In the genomic region with DNA sequence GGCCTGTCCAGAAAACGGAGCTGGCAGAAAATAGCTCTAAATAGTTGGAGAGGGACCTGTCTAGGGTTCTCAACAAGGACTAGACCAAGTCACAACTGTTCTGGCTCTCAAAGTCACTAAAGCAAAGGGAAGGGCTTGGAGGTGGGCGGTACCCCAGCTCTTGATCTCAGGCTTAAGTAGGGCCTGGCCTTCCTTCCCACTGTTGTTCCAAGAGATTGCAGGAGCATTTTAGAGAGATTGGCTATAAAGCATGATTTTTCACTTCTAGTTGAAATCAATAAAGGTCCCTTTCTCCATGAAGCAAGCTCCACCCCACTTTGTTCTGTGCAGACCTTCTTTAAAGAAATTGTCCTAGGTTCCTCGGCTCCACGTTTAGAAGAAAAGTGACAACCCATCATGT, we compare ENCODE assay signal across 7 mouse cellular contexts. TPM values are rescaled to one million over a fixed set of nuclear protein-coding genes. Genes with fewer than 3 reads are reported as not detected.
A peak's percentile ranks its signal among the peaks of the same experiment; 100 is the strongest.
DNase-seq lines count a peak whose midpoint lies in the region; ATAC-seq and TF ChIP-seq lines count a peak whose summit lies in the region.

No protein-coding gene starts in this region.

- H3K4me2 ChIP-seq in lung, embryonic 15.5 days: peak overlapping the region; percentile 71
- peak overlapping the region; percentile 86 for H3K4me2 ChIP-seq in embryonic facial prominence, embryonic 12.5 days (replicated peaks)
- H3K4me2 ChIP-seq in limb, embryonic 12.5 days: peak overlapping the region; percentile 81
- peak overlapping the region; percentile 65 for H3K4me2 ChIP-seq in stomach, embryonic 15.5 days

- no peaks in the 10 kb centered on the region for H3K36me3 ChIP-seq in lung, embryonic 15.5 days
- H3K36me3 ChIP-seq in embryonic facial prominence, embryonic 12.5 days: no peaks in the 10 kb centered on the region
- H3K36me3 ChIP-seq in limb, embryonic 12.5 days: no peaks in the 10 kb centered on the region
- no peaks in the 10 kb centered on the region for H3K36me3 ChIP-seq in stomach, embryonic 15.5 days

- TF ChIP-seq POLR2A in lung, adult 2 months (IDR thresholded peaks at IDR 0.05; ENCODE audit: borderline replicate concordance, extremely low read depth, low read depth, low read length): no peak

- peaks cover 19% of the 10 kb centered on the region for H3K4me1 ChIP-seq in lung, embryonic 15.5 days
- peaks cover 3% of the 10 kb centered on the region; the same call in 1 of the 2 replicates for H3K4me1 ChIP-seq in lung, adult 2 months (ENCODE audit: control insufficient read depth, insufficient read depth, low read length)
- 0 out of 2 replicates have a peak, but pooled peaks cover 16% of the 10 kb centered on the region for H3K4me1 ChIP-seq in embryonic facial prominence, embryonic 12.5 days
- peaks cover 13% of the 10 kb centered on the region for H3K4me1 ChIP-seq in limb, embryonic 12.5 days (replicated peaks)
- H3K4me1 ChIP-seq in stomach, embryonic 15.5 days: 0 out of 2 replicates have a peak, but pooled peaks cover 3% of the 10 kb centered on the region

- H3K27me3 ChIP-seq in lung, embryonic 15.5 days: no peaks in the 10 kb centered on the region
- H3K27me3 ChIP-seq in embryonic facial prominence, embryonic 12.5 days: no peaks in the 10 kb centered on the region
- peaks cover 5% of the 10 kb centered on the region; the same call in 1 of the 2 replicates for H3K27me3 ChIP-seq in limb, embryonic 12.5 days
- no peaks in the 10 kb centered on the region for H3K27me3 ChIP-seq in stomach, embryonic 15.5 days (replicated peaks)

- WGBS in lung, embryonic 15.5 days: 45% methylated on average over 4 of the region's 4 CpGs
- 41% methylated on average over 4 of the region's 4 CpGs for WGBS in lung, adult 2 months
- 67% methylated on average over 4 of the region's 4 CpGs for WGBS in embryonic facial prominence, embryonic 12.5 days
- WGBS in limb, embryonic 12.5 days: 59% methylated on average over 4 of the region's 4 CpGs
- 56% methylated on average over 4 of the region's 4 CpGs for WGBS in stomach, embryonic 15.5 days

- peak overlapping the region; percentile 77 for H3K27ac ChIP-seq in lung, embryonic 15.5 days
- peak overlapping the region; percentile 59; the same call in 1 of the 2 replicates for H3K27ac ChIP-seq in embryonic facial prominence, embryonic 12.5 days
- H3K27ac ChIP-seq in limb, embryonic 12.5 days: peak overlapping the region; percentile 71
- H3K27ac ChIP-seq in stomach, embryonic 15.5 days: peak overlapping the region; percentile 93

- no peaks in the 10 kb centered on the region for H3K9me3 ChIP-seq in lung, embryonic 15.5 days
- H3K9me3 ChIP-seq in embryonic facial prominence, embryonic 12.5 days: no peaks in the 10 kb centered on the region
- no peaks in the 10 kb centered on the region for H3K9me3 ChIP-seq in limb, embryonic 12.5 days
- no peaks in the 10 kb centered on the region for H3K9me3 ChIP-seq in stomach, embryonic 15.5 days

- H3K4me3 ChIP-seq in lung, embryonic 15.5 days: peak overlapping the region; percentile 97
- H3K4me3 ChIP-seq in lung, adult 2 months (replicated peaks; ENCODE audit: extremely low read depth, low read depth, low read length): no peak overlapping the region
- H3K4me3 ChIP-seq in embryonic facial prominence, embryonic 12.5 days: peak overlapping the region; percentile 94
- H3K4me3 ChIP-seq in limb, embryonic 12.5 days (replicated peaks): peak overlapping the region; percentile 88
- peak overlapping the region; percentile 97 for H3K4me3 ChIP-seq in stomach, embryonic 15.5 days (replicated peaks)

- DNase-seq in lung, adult 2 months: no peak
- DNase-seq in natural killer cell, adult 2 months (ENCODE audit: low spot score in 2 of 2): no peak
- no peak for DNase-seq in layer of hippocampus, postnatal 14 days (ENCODE audit: low spot score in 2 of 2)

- no peak for ATAC-seq in lung, embryonic 15.5 days (ENCODE audit: borderline replicate concordance, extremely low read depth, low FRiP score, low TSS enrichment)
- ATAC-seq in embryonic facial prominence, embryonic 12.5 days (ENCODE audit: insufficient number of reproducible peaks, insufficient read depth, low FRiP score, low TSS enrichment): no peak
- no peak for ATAC-seq in limb, embryonic 12.5 days (ENCODE audit: insufficient number of reproducible peaks, insufficient read depth, low FRiP score, low TSS enrichment, low read depth)
- ATAC-seq in stomach, embryonic 15.5 days (ENCODE audit: insufficient read depth, low FRiP score, low read depth): no peak

- H3K9ac ChIP-seq in lung, embryonic 15.5 days: 0 out of 2 replicates have a peak overlapping the region, but pooled peaks have one; percentile 46
- H3K9ac ChIP-seq in embryonic facial prominence, embryonic 12.5 days: peak overlapping the region; percentile 73
- peak overlapping the region; percentile 73 for H3K9ac ChIP-seq in limb, embryonic 12.5 days (replicated peaks)
- H3K9ac ChIP-seq in stomach, embryonic 15.5 days: no peak overlapping the region

- no peak for TF ChIP-seq CTCF in lung, adult 2 months (IDR thresholded peaks at IDR 0.05; ENCODE audit: insufficient read depth, low read length)

RNA-seq across cellular contexts. Expression of gene Pkmyt1, which starts 0.7 kb away (rescaled TPM):
- 61.7 and 68.6 TPM in 2 replicates for polyA plus RNA-seq in lung, embryonic 15.5 days (2015; fragmentation: Nextera tagmentation; extraction: Ambion mirVana)
- polyA plus RNA-seq in lung, adult 2 months (2012; rRNA removed): 21.8 and 25.3 TPM in 2 replicates
- 54.2 and 54.6 TPM in 2 replicates for polyA plus RNA-seq in embryonic facial prominence, embryonic 12.5 days (2016; fragmentation: Nextera tagmentation; extraction: Ambion mirVana)
- polyA plus RNA-seq in limb, embryonic 12.5 days (2016; fragmentation: Nextera tagmentation; extraction: Ambion mirVana): 49.1 and 53.1 TPM in 2 replicates
- 47.4 and 49.9 TPM in 2 replicates for polyA plus RNA-seq in stomach, embryonic 15.5 days (2015; fragmentation: Nextera tagmentation; extraction: Ambion mirVana)
- total RNA-seq in layer of hippocampus, postnatal 14 days (2021): 1 to 10 TPM; 3.7 to 4.0 TPM

RNA-seq across cellular contexts. Expression of gene 1520401A03Rik, which starts 2.9 kb away (rescaled TPM):
- polyA plus RNA-seq in lung, embryonic 15.5 days (2015; fragmentation: Nextera tagmentation; extraction: Ambion mirVana): 0.09 and 0.28 TPM in 2 replicates
- not detected in 2 replicates for polyA plus RNA-seq in lung, adult 2 months (2012; rRNA removed)
- polyA plus RNA-seq in embryonic facial prominence, embryonic 12.5 days (2016; fragmentation: Nextera tagmentation; extraction: Ambion mirVana): 0.66 and 1.0 TPM in 2 replicates
- polyA plus RNA-seq in limb, embryonic 12.5 days (2016; fragmentation: Nextera tagmentation; extraction: Ambion mirVana): 1.8 and 2.5 TPM in 2 replicates
- polyA plus RNA-seq in stomach, embryonic 15.5 days (2015; fragmentation: Nextera tagmentation; extraction: Ambion mirVana): 0.06 and 0.22 TPM in 2 replicates
- under 1 TPM; 0.14 to 0.16 TPM for total RNA-seq in layer of hippocampus, postnatal 14 days (2021)

RNA-seq across cellular contexts. Expression of gene Paqr4, which starts 15.2 kb away (rescaled TPM):
- 43.9 and 46.7 TPM in 2 replicates for polyA plus RNA-seq in lung, embryonic 15.5 days (2015; fragmentation: Nextera tagmentation; extraction: Ambion mirVana)
- 59.8 and 63.5 TPM in 2 replicates for polyA plus RNA-seq in lung, adult 2 months (2012; rRNA removed)
- 14.8 and 16.0 TPM in 2 replicates for polyA plus RNA-seq in embryonic facial prominence, embryonic 12.5 days (2016; fragmentation: Nextera tagmentation; extraction: Ambion mirVana)
- polyA plus RNA-seq in limb, embryonic 12.5 days (2016; fragmentation: Nextera tagmentation; extraction: Ambion mirVana): 11.6 and 13.6 TPM in 2 replicates
- polyA plus RNA-seq in stomach, embryonic 15.5 days (2015; fragmentation: Nextera tagmentation; extraction: Ambion mirVana): 22.6 and 23.2 TPM in 2 replicates
- 10 to 100 TPM; 49.7 to 52.8 TPM for total RNA-seq in layer of hippocampus, postnatal 14 days (2021)

RNA-seq across cellular contexts. Expression of gene Kremen2, which starts 20.2 kb away (rescaled TPM):
- 0.38 and 1.1 TPM in 2 replicates for polyA plus RNA-seq in lung, embryonic 15.5 days (2015; fragmentation: Nextera tagmentation; extraction: Ambion mirVana)
- polyA plus RNA-seq in lung, adult 2 months (2012; rRNA removed): 0.81 and 1.1 TPM in 2 replicates
- 23.4 and 25.1 TPM in 2 replicates for polyA plus RNA-seq in embryonic facial prominence, embryonic 12.5 days (2016; fragmentation: Nextera tagmentation; extraction: Ambion mirVana)
- polyA plus RNA-seq in limb, embryonic 12.5 days (2016; fragmentation: Nextera tagmentation; extraction: Ambion mirVana): 30.0 and 34.8 TPM in 2 replicates
- polyA plus RNA-seq in stomach, embryonic 15.5 days (2015; fragmentation: Nextera tagmentation; extraction: Ambion mirVana): 0.49 and 0.74 TPM in 2 replicates
- under 1 TPM; 0.17 to 0.21 TPM for total RNA-seq in layer of hippocampus, postnatal 14 days (2021)

RNA-seq across cellular contexts. Expression of gene Cldn9, which starts 41.7 kb away (rescaled TPM):
- 4.4 and 4.8 TPM in 2 replicates for polyA plus RNA-seq in lung, embryonic 15.5 days (2015; fragmentation: Nextera tagmentation; extraction: Ambion mirVana)
- 0.07 and 0.08 TPM in 2 replicates for polyA plus RNA-seq in lung, adult 2 months (2012; rRNA removed)
- 12.6 and 13.5 TPM in 2 replicates for polyA plus RNA-seq in embryonic facial prominence, embryonic 12.5 days (2016; fragmentation: Nextera tagmentation; extraction: Ambion mirVana)
- polyA plus RNA-seq in limb, embryonic 12.5 days (2016; fragmentation: Nextera tagmentation; extraction: Ambion mirVana): 5.6 and 6.4 TPM in 2 replicates
- 1.8 and 2.4 TPM in 2 replicates for polyA plus RNA-seq in stomach, embryonic 15.5 days (2015; fragmentation: Nextera tagmentation; extraction: Ambion mirVana)
- 1 to 10 TPM in 1 of 2 experiments, under 1 TPM in 1; 0.69 to 1.1 TPM for total RNA-seq in layer of hippocampus, postnatal 14 days (2021)
